Mouse (Mus musculus) CH12.LX (cell line): ENCODE measurements around the gene Socs7. TPM values are rescaled to one million over a fixed set of nuclear protein-coding genes. Genes with fewer than 3 reads are reported as not detected.

Experiments used
- DNase-seq: peaks from one replicate; pipeline ENCODE4 v3.0.0-alpha.2; 2013; ENCODE audit errors: extremely low read depth
- H3K27ac ChIP-seq: 2 replicates; pipeline ENCODE4 v1.5.1; 2012; ENCODE audit warnings: low read depth, mild to moderate bottlenecking, control low read depth, moderate library complexity; ENCODE audit not compliant: insufficient read depth
- H3K27me3 ChIP-seq: replicated peaks from 2 replicates; pipeline ENCODE3; 2012; ENCODE audit warnings: inconsistent platforms
- H3K36me3 ChIP-seq, 2 experiments: replicated peaks in 1 of 2; 2 replicates each; pipeline versions ENCODE3 to v1.6.1; 2012; ENCODE audit warnings: inconsistent platforms in 1 of 2, low read length in 1 of 2, mild to moderate bottlenecking in 1 of 2, mixed read lengths in 1 of 2, moderate library complexity in 1 of 2; ENCODE audit not compliant: control insufficient read depth in 1 of 2, insufficient read depth in 1 of 2
- H3K4me1 ChIP-seq, 2 experiments: 2 replicates each; pipeline ENCODE4 v1.6.1; 2012; ENCODE audit warnings: inconsistent platforms in 1 of 2, moderate library complexity in 1 of 2; ENCODE audit not compliant: insufficient read depth in 2 of 2, control insufficient read depth in 1 of 2
- H3K4me2 ChIP-seq: 2 replicates; pipeline ENCODE4 v1.6.1; 2012; ENCODE audit warnings: low read depth, mild to moderate bottlenecking, control low read depth; ENCODE audit not compliant: poor library complexity, insufficient read depth, severe bottlenecking
- H3K4me3 ChIP-seq, 3 experiments: fragments of 150-350 bp in 1 of 3; sonication (generic) in 1 of 3; replicated peaks in 1 of 3; 2 replicates each; pipeline versions ENCODE3 to v1.5.1; 2011 to 2012; ENCODE audit warnings: low read depth in 2 of 3, low read length in 2 of 3, mild to moderate bottlenecking in 2 of 3, moderate library complexity in 2 of 3, control low read depth in 1 of 3, improper control_type of control experiment in 1 of 3, inconsistent platforms in 1 of 3, mixed read lengths in 1 of 3; ENCODE audit not compliant: poor library complexity in 1 of 3
- H3K79me2 ChIP-seq: replicated peaks from 2 replicates; pipeline ENCODE4 v1.6.1; 2012; ENCODE audit warnings: mild to moderate bottlenecking, moderate library complexity; ENCODE audit not compliant: control insufficient read depth, poor library complexity, insufficient read depth, severe bottlenecking; ENCODE audit errors: extremely low read depth
- H3K9ac ChIP-seq: 2 replicates; pipeline ENCODE4 v1.6.1; 2012; ENCODE audit warnings: low read depth, mild to moderate bottlenecking, control low read depth, moderate library complexity; ENCODE audit not compliant: insufficient read depth
- H3K9me3 ChIP-seq: replicated peaks from 2 replicates; pipeline ENCODE3; 2012; ENCODE audit warnings: low read length, inconsistent platforms, mixed read lengths
- BHLHE40 ChIP-seq: IDR thresholded peaks from 2 replicates; pipeline ENCODE4 v1.6.1; 2011; ENCODE audit warnings: mild to moderate bottlenecking, low read depth, low read length, improper control_type of control experiment
- CHD2 ChIP-seq: IDR thresholded peaks from 2 replicates; pipeline ENCODE4 v1.6.1; 2011; ENCODE audit warnings: low read length, improper control_type of control experiment
- E2F4 ChIP-seq: IDR thresholded peaks from 2 replicates; pipeline ENCODE4 v1.6.1; 2011; ENCODE audit warnings: low read depth, low read length, improper control_type of control experiment; ENCODE audit not compliant: insufficient replicate concordance
- ELF1 ChIP-seq: IDR thresholded peaks from 2 replicates; pipeline ENCODE4 v1.6.1; 2014; ENCODE audit warnings: low read depth, mild to moderate bottlenecking, inconsistent platforms, low read length, improper control_type of control experiment
- EP300 ChIP-seq: IDR thresholded peaks from 2 replicates; pipeline ENCODE4 v1.6.1; 2011; ENCODE audit warnings: low read length, improper control_type of control experiment
- ETS1 ChIP-seq: conservative IDR thresholded peaks from 2 replicates; pipeline ENCODE4 v1.6.1; 2012; ENCODE audit warnings: low read depth, mild to moderate bottlenecking, inconsistent platforms, low read length, improper control_type of control experiment, moderate library complexity
- IRF4 ChIP-seq: IDR thresholded peaks from 2 replicates; pipeline ENCODE4 v1.6.1; 2014; ENCODE audit warnings: low read depth, mild to moderate bottlenecking, inconsistent platforms, low read length, improper control_type of control experiment
- KAT2A ChIP-seq: IDR thresholded peaks from 2 replicates; pipeline ENCODE4 v1.6.1; 2012; ENCODE audit warnings: low read length, improper control_type of control experiment, inconsistent platforms; ENCODE audit not compliant: insufficient replicate concordance
- MAX ChIP-seq: IDR thresholded peaks from 2 replicates; pipeline ENCODE4 v1.6.1; 2011; ENCODE audit warnings: low read length, improper control_type of control experiment
- MAZ ChIP-seq: IDR thresholded peaks from 2 replicates; pipeline ENCODE4 v1.6.1; 2012; ENCODE audit warnings: low read depth, mild to moderate bottlenecking, inconsistent platforms, low read length, improper control_type of control experiment, moderate library complexity
- MEF2A ChIP-seq: IDR thresholded peaks from 2 replicates; pipeline ENCODE4 v1.6.1; 2014; ENCODE audit warnings: low read depth, mild to moderate bottlenecking, inconsistent platforms, low read length, improper control_type of control experiment, borderline replicate concordance
- MXI1 ChIP-seq: IDR thresholded peaks from 2 replicates; pipeline ENCODE4 v1.6.1; 2011; ENCODE audit warnings: mild to moderate bottlenecking, low read depth, low read length, improper control_type of control experiment
- POLR2A ChIP-seq: IDR thresholded peaks from 2 replicates; pipeline ENCODE4 v1.6.1; 2011; ENCODE audit warnings: low read depth, mild to moderate bottlenecking, improper control_type of control experiment, low read length
- RAD21 ChIP-seq: IDR thresholded peaks from 2 replicates; pipeline ENCODE4 v1.6.1; 2011; ENCODE audit warnings: low read depth, mild to moderate bottlenecking, low read length, improper control_type of control experiment, moderate library complexity
- RCOR1 ChIP-seq: conservative IDR thresholded peaks from 2 replicates; pipeline ENCODE4 v1.6.1; 2012; ENCODE audit warnings: low read depth, mild to moderate bottlenecking, inconsistent platforms, low read length, improper control_type of control experiment
- SMC3 ChIP-seq: IDR thresholded peaks from 2 replicates; pipeline ENCODE4 v1.6.1; 2011; ENCODE audit warnings: low read depth, low read length, improper control_type of control experiment
- TBP ChIP-seq: conservative IDR thresholded peaks from 2 replicates; pipeline ENCODE4 v1.6.1; 2011; ENCODE audit warnings: low read depth, low read length, improper control_type of control experiment
- UBTF ChIP-seq: IDR thresholded peaks from 2 replicates; pipeline ENCODE4 v1.6.1; 2012; ENCODE audit warnings: low read depth, mild to moderate bottlenecking, inconsistent platforms, low read length, improper control_type of control experiment, moderate library complexity
- USF1 ChIP-seq: IDR thresholded peaks from 2 replicates; pipeline ENCODE4 v1.6.1; 2014; ENCODE audit warnings: low read depth, mild to moderate bottlenecking, inconsistent platforms, low read length, improper control_type of control experiment
- ZC3H11A ChIP-seq: IDR thresholded peaks from 2 replicates; pipeline ENCODE4 v1.6.1; 2012; ENCODE audit warnings: low read depth, mild to moderate bottlenecking, inconsistent platforms, low read length, improper control_type of control experiment
- ZKSCAN1 ChIP-seq: IDR thresholded peaks from 2 replicates; pipeline ENCODE4 v1.6.1; 2012; ENCODE audit warnings: low read depth, inconsistent platforms, low read length, improper control_type of control experiment, borderline replicate concordance
- ZNF384 ChIP-seq: IDR thresholded peaks from 2 replicates; pipeline ENCODE4 v1.6.1; 2012; ENCODE audit warnings: low read depth, low read length, improper control_type of control experiment, inconsistent platforms
- dilution Hi-C: fragments of 300-500 bp; cut with MboI; formaldehyde crosslinking; loops from 2 replicates; pipeline ENCODE4 v1.14.3; 2020; ENCODE audit warnings: low sequenced_read_pairs; ENCODE audit not compliant: extremely low pct_unique_long_range_greater_than_20kb, extremely low pct_ligation_motif_present
- in situ Hi-C: fragments of 300-500 bp; cut with MboI; formaldehyde crosslinking; loops from 3 replicates; pipeline ENCODE4 v1.14.3; 2019; ENCODE audit warnings: low sequenced_read_pairs, low pct_ligation_motif_present, low pct_unique_long_range_greater_than_20kb, mixed read lengths
- polyA plus RNA-seq: library from polyadenylated mRNA; unstranded; fragments of >175 nt; gene quantifications from 2 replicates; pipeline ENCODE4 v1.2.1, GENCODE M21; 2012; ENCODE audit warnings: low read depth; ENCODE audit not compliant: insufficient read length
- total RNA-seq, 2 experiments: library from RNA; depleted of rRNA; stranded (reverse); fragments of 300-350 nt in 1 of 2; fragments of >200 nt in 1 of 2; gene quantifications; 2 replicates each; pipeline ENCODE4 v1.2.3; 2012 to 2014

Gene Socs7
- total and polyA plus RNA-seq, 3 experiments: 11.9 to 17.4 (median 15.1) TPM

GRCm38 (mm10) chr11:97415712-97416636 lies 53.6 kb downstream of the Socs7 start:
- no peaks in the 10 kb centered on the region for H3K9me3 ChIP-seq
- peak overlapping the region; percentile 68 to 79 (median 71) for H3K4me3 ChIP-seq
- H3K4me2 ChIP-seq: peak overlapping the region; percentile 67
- dilution Hi-C loops: no loop called here
- TF ChIP-seq IRF4: peak; percentile 29; the same call in 1 of the 2 replicates
- no peak for TF ChIP-seq ELF1
- TF ChIP-seq POLR2A: no peak
- peak; percentile 58; the same call in 1 of the 2 replicates for TF ChIP-seq CHD2
- no peak overlapping the region for H3K27ac ChIP-seq
- no peaks in the 10 kb centered on the region for H3K27me3 ChIP-seq
- in situ Hi-C loops: no loop called here
- H3K79me2 ChIP-seq: no peaks in the 10 kb centered on the region
- H3K9ac ChIP-seq: peak overlapping the region; percentile 65
- no peak for DNase-seq
- H3K36me3 ChIP-seq: peaks cover 0 to 2% of the 10 kb centered on the region in 2 experiments
- peaks cover 23 to 38% of the 10 kb centered on the region in 2 experiments for H3K4me1 ChIP-seq

- Histone ChIP-seq H3K27ac (no peak overlapping the region), H3K79me2 (no peaks in the 10 kb centered on the region), H3K9me3 (no peaks in the 10 kb centered on the region), H3K4me1 (peaks cover 23 to 31% of the 10 kb centered on the region in 2 experiments), H3K4me2 (no peak overlapping the region), H3K27me3 (no peaks in the 10 kb centered on the region), H3K9ac (no peak overlapping the region), H3K4me3 (no peak overlapping the region), H3K36me3 (peaks cover 0 to 2% of the 10 kb centered on the region in 2 experiments)
- DNase-seq: no peak
- TF ChIP-seq KAT2A (no peak), IRF4 (no peak), MAZ (no peak), MEF2A (no peak), ELF1 (no peak), RCOR1 (no peak), UBTF (no peak), SMC3 (no peak), BHLHE40 (no peak), E2F4 (no peak), ZNF384 (no peak), ZKSCAN1 (no peak), ETS1 (no peak), EP300 (no peak), USF1 (no peak), TBP (no peak), RAD21 (no peak), ZC3H11A (no peak), MAX (no peak), MXI1 (no peak)
- in situ Hi-C loops: no loop called here
- dilution Hi-C loops: no loop called here
Measured at GRCm38 (mm10) chr11:97416637-97417035, 54.3 kb downstream of the Socs7 start.
